Mouse (Mus musculus): Measurements from ENCODE around the gene Naa15. TPM values are rescaled to one million over a fixed set of nuclear protein-coding genes. Genes with fewer than 3 reads are reported as not detected.
"Not testable (repeated sequence)": the region's sequence is repeated elsewhere in the genome, so short reads cannot be mapped to it uniquely, and the experiment has no call there.

Gene Naa15
- polyA plus RNA-seq, 1 experiment, result 3.5 TPM

DNA sequence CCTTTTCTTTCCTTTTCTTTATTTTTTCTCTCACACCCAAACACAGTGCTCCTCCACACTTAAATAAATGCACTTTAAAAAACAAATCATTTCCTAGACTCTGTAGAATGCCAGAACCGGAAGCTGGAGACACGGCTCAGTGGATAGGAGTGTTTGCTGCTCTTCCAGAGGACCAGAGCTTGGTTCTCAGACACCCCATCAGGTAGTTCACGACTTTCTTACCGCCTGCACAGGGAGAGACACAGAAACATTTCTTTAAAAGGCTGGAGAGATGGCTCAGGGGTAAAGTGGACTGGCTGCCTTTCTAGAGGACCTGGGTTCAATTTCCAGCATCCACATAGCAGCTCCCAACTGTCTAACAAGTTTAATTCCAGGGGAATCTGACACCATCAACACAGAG is 15.4 kb upstream of the Naa15 start:
- no peak overlapping the region for H3K4me3 ChIP-seq (ENCODE audit: insufficient read depth, low read depth, low read length)
- 29% methylated on average over 4 of the region's 4 CpGs for WGBS
- H3K4me1 ChIP-seq (ENCODE audit: control insufficient read depth, insufficient read depth, low read length), result no peaks in the 10 kb centered on the region
- no peaks in the 10 kb centered on the region for H3K27me3 ChIP-seq (replicated peaks; ENCODE audit: control insufficient read depth, insufficient read depth, low read length)
- no peak for TF ChIP-seq CTCF (conservative IDR thresholded peaks at IDR 0.05; ENCODE audit: insufficient read depth, insufficient read length, low read depth, low read length)
- no peak for TF ChIP-seq POLR2A (IDR thresholded peaks at IDR 0.05; ENCODE audit: low read depth, low read length)
- H3K36me3 ChIP-seq (ENCODE audit: control insufficient read depth, insufficient read depth, low read length), result peaks cover 3% of the 10 kb centered on the region; the same call in 1 of the 2 replicates
- no peak for DNase-seq
- no peak overlapping the region for H3K27ac ChIP-seq (ENCODE audit: insufficient read depth, low read depth, low read length)

DNA sequence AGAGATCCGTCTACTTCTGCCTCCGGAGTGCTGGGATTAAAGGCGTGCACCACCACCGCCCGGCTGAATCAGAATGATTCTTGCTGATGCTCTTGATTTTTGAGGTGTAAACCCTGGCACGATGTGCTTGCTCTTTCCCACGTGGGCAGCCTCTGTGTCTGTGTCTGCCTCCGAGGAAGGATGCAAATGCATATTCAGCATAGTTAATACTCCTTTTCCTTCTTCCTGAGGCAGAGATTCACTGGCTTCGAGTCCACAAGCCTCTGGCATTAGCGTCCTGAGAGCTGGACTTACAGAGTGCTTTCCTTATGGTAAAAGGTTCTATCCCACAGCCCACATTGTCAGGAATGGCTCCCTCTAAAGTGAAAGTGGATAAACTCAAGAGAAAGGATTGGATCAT is 14.3 kb upstream of the Naa15 start:
- TF ChIP-seq CTCF (conservative IDR thresholded peaks at IDR 0.05; ENCODE audit: insufficient read depth, insufficient read length, low read depth, low read length), result no peak
- TF ChIP-seq POLR2A (IDR thresholded peaks at IDR 0.05; ENCODE audit: low read depth, low read length), result no peak
- 63% methylated on average over 10 of the region's 10 CpGs for WGBS
- no peaks in the 10 kb centered on the region for H3K4me1 ChIP-seq (ENCODE audit: control insufficient read depth, insufficient read depth, low read length)
- DNase-seq, result no peak
- H3K27me3 ChIP-seq (replicated peaks; ENCODE audit: control insufficient read depth, insufficient read depth, low read length), result no peaks in the 10 kb centered on the region
- H3K36me3 ChIP-seq (ENCODE audit: control insufficient read depth, insufficient read depth, low read length), result peaks cover 3% of the 10 kb centered on the region; the same call in 1 of the 2 replicates
- no peak overlapping the region for H3K27ac ChIP-seq (ENCODE audit: insufficient read depth, low read depth, low read length)
- no peak overlapping the region for H3K4me3 ChIP-seq (ENCODE audit: insufficient read depth, low read depth, low read length)

- H3K36me3 ChIP-seq (ENCODE audit: control insufficient read depth, insufficient read depth, low read length); H3K4me3 ChIP-seq (ENCODE audit: insufficient read depth, low read depth, low read length); H3K4me1 ChIP-seq (ENCODE audit: control insufficient read depth, insufficient read depth, low read length); DNase-seq; H3K27me3 ChIP-seq (replicated peaks; ENCODE audit: control insufficient read depth, insufficient read depth, low read length); H3K27ac ChIP-seq (ENCODE audit: insufficient read depth, low read depth, low read length): not testable (repeated sequence)
- WGBS, result 72% methylated on average over 4 of the region's 4 CpGs
Observed at GRCm38 (mm10) chr3:51402054-51402453, 12.9 kb upstream of the Naa15 start.

GRCm38 (mm10) chr3:51402628-51403027 is 12.3 kb upstream of the Naa15 start:
- TF ChIP-seq CTCF (conservative IDR thresholded peaks at IDR 0.05; ENCODE audit: insufficient read depth, insufficient read length, low read depth, low read length) (no peak), POLR2A (IDR thresholded peaks at IDR 0.05; ENCODE audit: low read depth, low read length) (no peak)
- Histone ChIP-seq H3K36me3 (ENCODE audit: control insufficient read depth, insufficient read depth, low read length) (peaks cover 3% of the 10 kb centered on the region; the same call in 1 of the 2 replicates), H3K4me1 (ENCODE audit: control insufficient read depth, insufficient read depth, low read length) (no peaks in the 10 kb centered on the region), H3K27me3 (replicated peaks; ENCODE audit: control insufficient read depth, insufficient read depth, low read length) (no peaks in the 10 kb centered on the region), H3K27ac (ENCODE audit: insufficient read depth, low read depth, low read length) (no peak overlapping the region), H3K4me3 (ENCODE audit: insufficient read depth, low read depth, low read length) (no peak overlapping the region)
- WGBS, result 91% methylated on average over 12 of the region's 12 CpGs
- DNase-seq, result no peak

GRCm38 (mm10) chr3:51407870-51408560 is 6.9 kb upstream of the Naa15 start:
- TF ChIP-seq POLR2A (IDR thresholded peaks at IDR 0.05; ENCODE audit: low read depth, low read length) (no peak), CTCF (conservative IDR thresholded peaks at IDR 0.05; ENCODE audit: insufficient read depth, insufficient read length, low read depth, low read length) (no peak)
- no peaks in the 10 kb centered on the region for H3K27me3 ChIP-seq (replicated peaks; ENCODE audit: control insufficient read depth, insufficient read depth, low read length)
- peaks cover 2% of the 10 kb centered on the region; the same call in 1 of the 2 replicates for H3K4me1 ChIP-seq (ENCODE audit: control insufficient read depth, insufficient read depth, low read length)
- peak overlapping the region; percentile 90 for H3K4me3 ChIP-seq (ENCODE audit: insufficient read depth, low read depth, low read length)
- DNase-seq, result no peak
- peaks cover 2% of the 10 kb centered on the region; the same call in 1 of the 2 replicates for H3K36me3 ChIP-seq (ENCODE audit: control insufficient read depth, insufficient read depth, low read length)
- H3K27ac ChIP-seq (ENCODE audit: insufficient read depth, low read depth, low read length), result peak overlapping the region; percentile 97
- WGBS, result 11% methylated on average over 20 of the region's 20 CpGs

DNA sequence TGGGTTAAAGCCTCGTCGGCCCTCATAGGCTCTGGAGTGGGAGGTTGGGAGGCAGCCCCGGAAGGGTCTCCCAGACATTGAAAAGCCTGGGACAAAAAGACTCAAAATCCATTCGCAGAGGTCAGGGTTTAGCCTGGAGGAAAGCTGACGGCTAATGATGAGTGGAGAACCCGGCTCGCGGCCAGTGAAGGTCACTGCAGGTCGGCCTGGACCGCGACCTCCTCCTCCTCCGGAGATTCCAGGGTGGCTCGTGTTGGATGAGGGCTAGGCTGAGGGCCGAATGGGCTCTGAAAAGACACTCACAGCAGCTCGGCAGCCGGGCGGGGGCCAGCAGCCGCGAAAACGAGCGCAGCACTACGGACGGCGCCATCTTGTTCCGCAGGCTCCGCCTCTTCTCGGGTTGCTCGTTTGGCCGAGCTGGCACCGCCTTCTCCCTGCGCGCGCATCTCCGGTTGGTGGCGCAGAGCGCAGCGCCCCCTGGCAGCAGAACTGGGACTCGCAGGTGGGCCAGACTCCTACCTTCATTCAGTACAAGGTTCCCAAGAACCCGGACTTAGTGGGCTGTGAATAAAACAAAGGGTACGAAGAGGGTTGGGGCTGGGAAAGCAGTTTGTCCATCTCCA is 6.3 kb upstream of the Naa15 start, which contains the start of gene Ndufc1:
TSS of gene Ndufc1 (minus strand) at position 428 of the 623 bp plus-strand sequence.
- TF ChIP-seq CTCF (conservative IDR thresholded peaks at IDR 0.05; ENCODE audit: insufficient read depth, insufficient read length, low read depth, low read length), result peak; percentile 92
- TF ChIP-seq POLR2A (IDR thresholded peaks at IDR 0.05; ENCODE audit: low read depth, low read length), result peak; percentile 93
- no peaks in the 10 kb centered on the region; the same call in 1 of the 2 replicates for H3K36me3 ChIP-seq (ENCODE audit: control insufficient read depth, insufficient read depth, low read length)
- WGBS, result under 1% methylated on average over 40 of the region's 40 CpGs
- no peaks in the 10 kb centered on the region for H3K27me3 ChIP-seq (replicated peaks; ENCODE audit: control insufficient read depth, insufficient read depth, low read length)
- H3K4me3 ChIP-seq (ENCODE audit: insufficient read depth, low read depth, low read length), result peak within 1 kb of the TSS; percentile 90
- peak within 1 kb of the TSS; percentile 97 for H3K27ac ChIP-seq (ENCODE audit: insufficient read depth, low read depth, low read length)
- peak; percentile 96 for DNase-seq
- peaks cover 3% of the 10 kb centered on the region; the same call in 1 of the 2 replicates for H3K4me1 ChIP-seq (ENCODE audit: control insufficient read depth, insufficient read depth, low read length)

DNA sequence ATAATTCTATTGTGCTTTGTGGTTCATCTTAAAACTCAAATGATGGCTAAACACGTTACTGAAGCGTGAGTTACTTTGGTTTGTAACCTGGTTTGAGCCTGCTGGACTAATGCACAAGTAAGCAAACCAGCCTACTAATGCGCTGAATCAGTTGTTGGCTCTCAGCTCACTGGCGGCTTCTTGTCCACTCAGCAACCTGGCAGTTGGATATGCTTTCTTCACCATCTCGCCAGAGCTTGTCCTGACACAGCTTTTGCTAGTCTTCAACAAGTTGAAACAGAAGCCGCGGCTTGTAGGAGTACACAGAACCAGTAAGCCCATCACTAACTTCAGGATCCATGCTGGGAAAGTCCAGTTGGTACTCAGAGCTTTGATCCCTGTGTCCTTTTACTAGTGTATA is 2.5 kb upstream of the Naa15 start:
- no peaks in the 10 kb centered on the region for H3K27me3 ChIP-seq (replicated peaks; ENCODE audit: control insufficient read depth, insufficient read depth, low read length)
- H3K27ac ChIP-seq (ENCODE audit: insufficient read depth, low read depth, low read length), result no peak overlapping the region
- DNase-seq, result peak; percentile 77
- H3K4me3 ChIP-seq (ENCODE audit: insufficient read depth, low read depth, low read length), result no peak overlapping the region
- WGBS, result 65% methylated on average over 7 of the region's 7 CpGs
- H3K36me3 ChIP-seq (ENCODE audit: control insufficient read depth, insufficient read depth, low read length), result no peaks in the 10 kb centered on the region
- TF ChIP-seq POLR2A (IDR thresholded peaks at IDR 0.05; ENCODE audit: low read depth, low read length) (no peak), CTCF (conservative IDR thresholded peaks at IDR 0.05; ENCODE audit: insufficient read depth, insufficient read length, low read depth, low read length) (no peak)
- peaks cover 9% of the 10 kb centered on the region for H3K4me1 ChIP-seq (ENCODE audit: control insufficient read depth, insufficient read depth, low read length)
